Mouse (Mus musculus) stomach, embryonic 16.5 days (tissue): ENCODE results near the gene Trim29. TPM values are rescaled to one million over a fixed set of nuclear protein-coding genes. Genes with fewer than 3 reads are reported as not detected.

ENCODE experiments used
- polyA plus RNA-seq: library from polyadenylated mRNA; unstranded; fragments of >200 nt; fragmentation: Nextera tagmentation; extraction: Ambion mirVana; gene quantifications from 2 replicates; pipeline ENCODE4 v1.2.1, GENCODE M21; 2015

The Trim29 gene
- polyA plus RNA-seq, 1 experiment from 2014 or later: 54.1 TPM

Other genes starting within 250 kb of the Trim29 start
- 10.6 and 11.2 TPM in 2 replicates for gene Arhgef12, start 203.6 kb upstream of the Trim29 start, polyA plus RNA-seq
- gene Tmem136, start 194.3 kb upstream of the Trim29 start, polyA plus RNA-seq: 4.0 and 4.5 TPM in 2 replicates
- gene Pou2f3, start 100.5 kb upstream of the Trim29 start, polyA plus RNA-seq: 0.97 and 0.98 TPM in 2 replicates
- gene Oaf, start 70.9 kb upstream of the Trim29 start, polyA plus RNA-seq: 31.4 and 36.2 TPM in 2 replicates